Mouse (Mus musculus): ENCODE measurements around the gene Ctsw.

Gene Ctsw

DNA sequence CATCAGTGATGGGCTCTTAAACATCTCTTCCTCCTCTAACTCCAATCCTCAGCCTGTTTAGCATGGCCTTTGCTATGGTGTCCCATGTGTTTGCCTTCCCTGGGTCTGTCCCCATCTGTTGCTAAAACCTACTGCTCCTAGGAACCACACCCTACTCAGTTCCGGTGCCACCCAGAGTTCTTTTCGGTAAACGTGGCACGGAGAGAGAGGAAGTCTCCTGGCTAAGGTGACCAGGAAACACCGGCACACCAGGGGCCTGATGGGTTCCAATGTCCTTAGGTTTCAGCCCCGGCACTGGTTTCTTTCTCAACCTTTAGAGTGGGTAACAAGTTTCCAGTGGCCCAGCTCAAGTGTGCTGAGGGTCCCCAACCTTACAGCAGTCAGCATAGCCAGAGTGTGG lies 47.7 kb downstream of the Ctsw start:
- TF ChIP-seq GATA4 (IDR thresholded peaks at IDR 0.05; ENCODE audit: insufficient replicate concordance, low read length) = no peak

DNA sequence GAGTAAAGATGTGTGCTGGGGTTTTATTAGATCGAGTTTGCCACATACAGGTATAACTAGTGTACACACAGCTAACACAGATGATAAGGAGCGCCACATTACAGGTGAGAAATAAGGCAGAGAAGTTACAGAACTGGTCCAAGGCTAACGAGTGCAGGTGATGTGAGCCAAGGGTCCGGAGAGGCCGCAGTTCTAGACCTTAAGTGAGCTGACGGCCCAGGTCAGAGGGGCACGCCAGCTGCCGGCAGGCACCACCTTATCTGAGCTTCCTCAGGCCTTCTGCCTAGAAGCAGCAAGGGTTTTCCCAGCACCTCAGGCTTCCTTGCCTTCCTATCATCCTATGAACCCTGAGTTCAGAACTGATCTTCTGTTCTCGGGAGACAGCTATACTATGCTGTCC lies 48.7 kb downstream of the Ctsw start:
- no peak for TF ChIP-seq GATA4 (IDR thresholded peaks at IDR 0.05; ENCODE audit: insufficient replicate concordance, low read length)

DNA sequence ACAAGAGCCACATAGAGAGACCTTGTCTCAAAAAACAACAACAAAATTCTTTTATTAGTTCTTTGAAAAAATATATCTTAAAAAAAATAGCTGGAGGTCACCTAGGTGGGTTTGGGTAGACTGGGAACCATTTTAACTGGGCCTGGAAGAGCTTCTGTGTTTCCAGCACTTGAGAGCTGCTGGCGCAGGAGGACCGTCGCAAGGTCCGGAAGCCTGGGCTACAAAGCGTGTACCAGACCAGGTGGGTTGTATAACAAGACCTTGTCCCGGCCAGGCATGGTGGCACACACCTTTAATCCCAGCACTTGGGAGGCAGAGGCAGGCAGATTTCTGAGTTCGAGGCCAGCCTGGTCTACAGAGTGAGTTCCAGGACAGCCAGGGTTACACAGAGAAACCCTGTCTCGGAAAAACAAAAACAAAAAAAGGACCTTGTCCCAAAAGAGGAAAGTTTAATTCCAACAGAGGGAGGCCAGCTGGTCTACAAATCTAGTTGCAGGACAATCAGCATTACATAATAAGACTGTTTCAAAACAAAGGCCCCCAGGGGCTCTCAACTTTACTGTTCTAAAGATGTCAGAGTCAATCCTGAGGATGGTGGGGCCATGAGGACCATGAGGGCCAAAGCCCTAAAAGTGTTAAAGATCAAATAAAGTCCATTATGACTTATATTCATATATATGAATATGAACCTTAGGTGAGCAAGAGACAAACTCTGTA lies 49.4 kb downstream of the Ctsw start:
- no peak for TF ChIP-seq GATA4 (IDR thresholded peaks at IDR 0.05; ENCODE audit: insufficient replicate concordance, low read length)

Measured in liver, adult (tissue).